Mouse (Mus musculus) T-helper 2 cell (primary cell): Measurements from ENCODE around the gene Rims1.

Source experiments
- in situ Hi-C: fragments of 300-600 bp; cut with MboI, MseI; formaldehyde crosslinking; loops from one replicate; pipeline ENCODE4 v1.15.1; 2025; ENCODE audit warnings: high pct_unique_total_duplicates

Rims1 gene

DNA sequence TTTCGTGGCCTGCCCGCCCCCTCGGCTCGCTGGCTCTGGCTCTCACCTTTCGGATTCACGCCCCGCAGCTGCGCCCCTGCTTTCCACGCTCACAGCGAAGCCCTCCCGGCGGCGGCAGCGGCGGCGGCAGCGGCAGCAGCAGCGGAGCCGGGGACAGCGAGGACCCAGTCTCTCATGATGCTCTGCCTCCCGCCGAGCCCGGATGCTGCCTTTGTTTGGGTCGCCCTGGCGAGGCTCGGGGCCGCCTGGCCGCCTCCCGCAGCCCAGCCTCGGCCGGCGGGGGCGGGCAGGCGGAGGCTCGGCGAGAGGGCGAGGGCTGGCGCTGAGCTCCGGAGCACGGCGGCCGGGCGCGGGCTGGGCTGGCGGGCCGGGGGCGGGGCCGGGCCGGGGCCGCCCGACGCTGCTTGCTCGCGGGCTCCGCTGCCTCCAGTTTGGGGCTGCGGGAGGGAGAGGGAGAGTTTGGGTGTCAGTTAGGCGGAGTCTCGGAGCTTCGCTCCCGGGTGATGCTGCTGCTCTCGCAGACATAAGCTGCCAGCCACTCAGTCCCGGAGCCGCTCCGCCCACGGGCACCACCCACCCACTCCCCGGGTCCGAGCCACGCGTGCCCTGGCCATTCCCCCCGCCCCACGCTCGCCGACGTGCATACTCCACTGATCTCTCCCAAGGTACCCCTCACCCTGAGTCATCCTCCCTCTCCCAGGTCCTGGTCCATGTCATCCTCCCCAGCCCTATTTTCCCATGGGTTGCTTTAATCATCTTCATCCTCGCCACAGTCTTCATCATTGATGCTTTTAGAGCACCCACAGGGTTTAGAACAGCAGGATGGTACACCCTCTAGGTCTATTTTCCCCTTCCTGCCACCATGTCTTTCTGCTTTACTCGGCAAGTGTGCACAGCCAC is at the start of gene Rims1:
Gene Rims1, minus strand, starts transcription at position 269 of the 900 bp plus-strand sequence.
- in situ Hi-C loops, result no loop called here

DNA sequence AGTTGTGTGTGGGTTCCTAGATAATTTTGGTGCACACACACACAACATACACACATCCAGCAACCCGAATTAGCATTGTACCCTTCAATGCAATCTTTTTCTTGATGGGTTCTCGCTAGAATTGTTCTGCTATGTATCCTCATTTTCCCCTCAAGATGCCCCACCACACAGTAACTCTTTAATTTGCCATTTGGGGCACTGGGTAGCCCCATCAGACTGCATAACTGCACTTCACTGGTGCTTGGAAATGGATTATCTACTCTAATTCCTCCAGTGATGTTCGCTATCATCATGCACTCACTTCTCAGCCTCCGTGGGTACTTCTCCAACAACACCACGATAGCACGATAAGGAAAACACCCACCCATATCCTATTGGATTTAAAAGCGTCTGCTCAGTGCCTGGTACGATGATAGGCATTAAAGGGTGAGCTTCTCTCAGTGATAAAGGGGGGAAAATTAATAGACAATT is 867 bp upstream of the Rims1 start:
- in situ Hi-C loops, result no loop called here

- in situ Hi-C loops, result no loop called here
Measured at GRCm38 (mm10) chr1:22805025-22805725, 619 bp downstream of the Rims1 start.

DNA sequence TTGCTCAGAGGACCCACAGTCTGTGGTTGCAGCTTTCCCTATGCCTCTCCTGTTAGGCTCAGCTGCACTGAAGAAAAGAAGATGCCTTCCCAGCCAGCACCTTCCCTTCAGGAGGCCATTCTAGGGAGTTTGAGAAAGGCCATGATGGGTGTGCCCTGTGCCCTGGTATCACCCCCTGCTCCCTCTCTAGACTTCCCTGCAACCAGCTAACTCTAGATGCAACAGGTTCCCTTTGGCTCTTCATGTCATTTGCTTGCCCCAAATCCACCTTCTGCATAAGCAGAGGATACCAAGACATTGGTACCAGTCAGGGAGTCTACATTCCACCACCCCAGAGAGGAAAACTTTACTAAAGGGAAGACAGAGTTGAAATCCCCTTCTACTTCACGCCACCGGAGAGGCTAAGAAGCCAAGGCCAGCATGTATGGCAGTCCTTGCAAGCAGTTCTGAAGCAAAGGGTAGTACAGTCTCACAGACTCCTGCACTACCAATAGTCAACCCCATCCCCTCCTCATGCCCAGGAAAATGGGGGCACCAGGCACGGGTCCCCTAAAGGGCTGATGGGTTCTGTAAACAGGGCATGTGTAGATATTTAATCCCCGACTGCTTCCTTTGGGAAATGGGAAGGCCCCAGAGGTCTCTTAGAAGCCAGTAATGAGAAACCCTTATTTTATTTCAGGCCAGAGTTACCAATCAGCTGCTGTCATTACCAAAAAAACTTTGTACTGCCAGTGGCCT is 1.5 kb downstream of the Rims1 start:
- in situ Hi-C loops, result no loop called here

- in situ Hi-C loops, result no loop called here
Measured at GRCm38 (mm10) chr1:22803471-22803870, 2.3 kb downstream of the Rims1 start.

DNA sequence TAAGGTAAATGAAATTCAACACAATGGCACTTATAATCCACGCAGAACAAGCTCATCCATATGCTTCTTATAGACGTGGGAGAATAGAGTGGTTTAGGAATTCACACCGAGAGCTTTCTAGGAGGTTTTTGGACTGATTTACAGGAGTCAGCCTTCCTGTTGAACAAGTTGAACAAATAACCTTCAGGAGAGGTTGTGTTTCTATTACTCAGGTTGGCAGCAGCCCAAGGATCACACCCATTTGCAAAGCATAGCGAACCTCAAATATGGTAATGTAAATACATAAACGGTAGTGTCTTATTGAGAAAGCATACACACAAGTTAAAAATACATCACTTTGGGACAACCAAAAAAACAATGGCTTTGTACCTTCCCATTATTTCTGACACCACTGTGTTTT is 5.5 kb downstream of the Rims1 start:
- in situ Hi-C loops, result no loop called here

GRCm38 (mm10) chr1:22797091-22797490 is 8.7 kb downstream of the Rims1 start:
- in situ Hi-C loops, result no loop called here

GRCm38 (mm10) chr1:22789391-22789909 is 16.3 kb downstream of the Rims1 start:
- in situ Hi-C loops, result no loop called here

GRCm38 (mm10) chr1:22787616-22788015 is 18.2 kb downstream of the Rims1 start:
- in situ Hi-C loops, result no loop called here

- in situ Hi-C loops, result no loop called here
Measured at GRCm38 (mm10) chr1:22770530-22771254, 35.1 kb downstream of the Rims1 start.

DNA sequence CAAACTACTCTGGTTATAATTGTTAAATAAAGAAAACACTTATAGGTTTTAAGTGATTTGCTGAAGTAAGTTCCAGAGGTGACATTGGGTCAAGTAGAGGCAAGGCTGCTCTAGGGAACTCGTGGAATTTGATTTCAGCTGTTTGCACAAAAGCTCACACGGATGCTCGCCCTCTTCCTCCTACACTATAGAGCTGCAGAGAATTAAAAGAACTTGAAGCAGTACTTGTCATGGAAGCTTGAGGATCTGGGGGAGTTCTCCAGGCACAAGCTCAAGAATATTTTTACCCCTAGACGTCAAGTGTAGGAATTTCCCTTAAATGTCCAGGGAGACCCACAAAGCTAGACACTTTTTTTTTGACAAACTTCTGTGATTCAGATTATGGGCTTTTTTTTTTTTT is 42.4 kb downstream of the Rims1 start:
- in situ Hi-C loops, result no loop called here

DNA sequence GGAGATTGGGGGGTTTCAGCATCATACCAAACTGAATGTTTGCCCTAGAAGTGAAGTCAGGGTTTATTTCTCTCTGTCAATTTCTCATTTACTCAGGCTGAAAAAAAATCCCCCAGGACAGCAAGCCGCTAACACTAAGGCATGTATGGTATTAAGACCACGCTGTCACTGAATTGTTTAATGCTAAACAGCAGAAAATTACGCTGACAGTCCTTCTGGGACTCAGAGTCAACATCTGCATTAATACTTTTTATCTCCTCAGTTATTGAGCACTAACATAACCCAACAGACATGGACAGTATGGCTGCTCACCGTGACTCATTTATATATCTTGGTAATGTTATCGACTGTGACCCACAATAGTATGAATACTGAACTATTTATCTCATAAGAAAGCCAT is 43.0 kb downstream of the Rims1 start:
- in situ Hi-C loops, result no loop called here

- in situ Hi-C loops, result no loop called here
Measured at GRCm38 (mm10) chr1:22750536-22750935, 55.3 kb downstream of the Rims1 start.

DNA sequence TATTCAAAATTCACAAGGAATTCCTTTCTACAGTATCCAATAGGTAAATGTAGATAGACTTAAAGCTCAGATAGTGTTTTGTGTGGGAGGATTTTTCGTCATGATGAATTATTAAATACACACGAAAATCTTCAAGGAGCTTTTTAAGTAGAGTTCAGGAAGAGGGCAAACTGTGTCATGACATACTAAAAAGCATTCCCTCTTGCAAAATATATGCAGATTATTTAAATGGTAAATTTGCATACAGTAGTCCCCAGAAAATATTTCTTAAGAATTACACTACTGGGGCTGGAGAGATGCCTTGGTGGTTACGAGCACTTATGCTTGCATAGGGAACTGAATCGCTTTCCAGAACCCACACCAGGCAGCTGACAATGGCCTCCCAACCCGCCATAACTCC is 61.1 kb downstream of the Rims1 start:
- in situ Hi-C loops, result loop anchor here (10.0 kb wide), 1 partner anchor 190 kb away; no protein-coding TSS in a partner anchor

- in situ Hi-C loops, result no loop called here
Measured at GRCm38 (mm10) chr1:22737491-22737890, 68.3 kb downstream of the Rims1 start.

- in situ Hi-C loops, result no loop called here
Measured at GRCm38 (mm10) chr1:22734429-22734828, 71.4 kb downstream of the Rims1 start.

DNA sequence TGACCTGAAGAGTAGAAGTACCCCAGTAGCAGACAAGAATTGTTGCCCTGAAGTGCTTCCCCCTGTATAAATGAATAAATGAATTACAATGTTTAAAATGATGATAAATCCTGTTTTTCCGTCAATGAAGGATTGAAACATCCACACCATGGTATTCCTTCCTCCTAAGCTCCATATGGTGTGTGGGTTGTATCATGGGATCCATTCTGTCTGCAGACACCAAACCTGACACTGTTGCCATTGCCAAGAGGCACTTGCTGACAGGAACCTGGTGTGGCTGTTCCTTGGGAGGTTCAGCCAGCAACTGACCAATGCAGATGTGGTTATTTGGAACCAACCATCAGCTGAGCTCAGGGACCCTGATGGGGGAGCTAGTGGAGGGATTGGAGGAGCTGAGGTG is 72.5 kb downstream of the Rims1 start:
- in situ Hi-C loops, result no loop called here

GRCm38 (mm10) chr1:22728207-22728606 is 77.6 kb downstream of the Rims1 start:
- in situ Hi-C loops, result no loop called here

- in situ Hi-C loops, result no loop called here
Measured at GRCm38 (mm10) chr1:22721706-22722105, 84.1 kb downstream of the Rims1 start.

DNA sequence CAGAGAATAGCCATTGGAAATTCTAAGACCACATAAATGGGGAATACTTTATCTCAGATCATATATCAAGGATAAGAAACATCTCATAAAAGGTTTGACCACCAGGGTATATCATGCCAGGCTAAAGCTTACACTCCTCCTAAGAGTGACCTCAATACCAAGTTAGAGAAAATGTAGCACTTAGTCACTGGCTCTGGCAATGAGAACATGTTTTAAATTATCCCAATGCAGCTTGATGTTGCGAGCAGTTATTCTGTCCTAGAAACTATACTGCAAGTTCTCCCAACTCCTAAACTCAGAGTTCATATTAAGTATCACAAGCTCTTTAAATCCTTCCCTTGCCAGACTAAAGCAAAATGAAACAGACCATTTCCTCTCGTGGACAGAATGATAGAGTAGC is 85.1 kb downstream of the Rims1 start:
- in situ Hi-C loops, result no loop called here

DNA sequence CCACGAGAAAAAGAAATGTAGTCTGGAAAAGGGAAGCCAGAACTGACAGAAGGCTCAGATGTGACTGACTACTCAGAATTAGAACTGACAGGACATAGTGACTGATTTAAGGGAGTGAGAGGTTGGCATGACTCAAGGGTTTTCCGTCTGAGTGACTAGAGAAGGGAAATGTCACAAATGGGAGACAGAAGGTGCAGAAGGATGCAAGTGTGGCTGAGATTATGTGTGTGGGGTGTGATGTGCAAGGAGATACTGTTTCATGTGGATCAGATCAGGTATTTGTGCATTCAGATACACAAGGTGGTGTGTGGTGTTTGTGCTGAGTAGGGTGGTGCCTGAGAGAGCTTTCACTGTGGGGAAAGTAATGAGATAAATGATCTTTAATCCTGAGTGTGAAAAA is 96.3 kb downstream of the Rims1 start:
- in situ Hi-C loops, result no loop called here
